Mouse (Mus musculus): ENCODE data around the gene Itgae.

DNA sequence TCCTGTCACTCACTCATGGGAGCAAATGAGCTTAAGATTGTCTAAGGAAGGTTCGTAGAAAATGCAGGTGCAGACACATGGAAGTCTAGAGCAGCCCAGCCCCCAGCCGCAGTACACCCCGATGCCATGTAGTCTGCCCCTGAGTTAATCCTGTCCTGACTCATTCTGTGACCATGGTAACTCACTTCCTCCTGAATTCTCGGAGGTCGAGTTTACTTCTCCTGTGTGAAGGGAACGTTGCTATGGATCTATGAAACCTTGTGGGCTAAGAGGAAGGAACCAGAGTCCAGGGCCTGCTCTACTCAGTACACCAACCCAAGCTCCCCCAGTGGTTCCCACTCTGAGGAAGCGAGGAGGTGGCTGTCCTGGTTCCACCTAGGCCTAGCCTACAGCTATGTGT is 2.5 kb downstream of the Itgae start:
- no peak for TF ChIP-seq POLR2A (IDR thresholded peaks at IDR 0.05; ENCODE audit: insufficient read depth, low read depth, low read length)
- TF ChIP-seq CTCF (IDR thresholded peaks at IDR 0.05), result no peak
